ENCODE assay signal across 21 mouse cellular contexts in the genomic region with DNA sequence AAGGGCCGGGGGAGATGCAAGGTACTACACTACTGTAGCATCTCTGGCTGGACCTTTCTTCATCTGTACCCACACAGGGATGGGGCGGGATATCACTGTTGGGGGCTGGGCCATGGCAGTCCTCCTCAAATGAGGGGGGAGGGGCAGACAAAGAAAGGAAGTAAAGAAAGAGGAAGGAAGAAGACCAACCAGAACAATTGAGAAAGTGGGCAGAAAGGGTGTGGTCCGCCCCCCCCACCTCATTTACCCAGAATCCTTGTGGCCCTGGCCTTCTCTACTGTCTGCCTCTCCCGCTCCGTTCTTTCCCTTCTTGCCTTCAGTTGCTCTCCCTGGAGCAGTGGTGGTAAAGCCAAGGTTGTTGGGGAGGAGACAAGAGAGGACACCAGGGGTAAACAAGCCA. TPM values are rescaled to one million over a fixed set of nuclear protein-coding genes. Genes with fewer than 3 reads are reported as not detected.
DNase-seq lines count a peak whose midpoint lies in the region; ATAC-seq and TF ChIP-seq lines count a peak whose summit lies in the region.
"Had no signal": no experiment of that assay in that cellular context is flagged by ENCODE, and none has a peak within 500 bp of the region (broad histone marks: within the 10 kb centered on the region; RNA-seq: fewer than 3 reads in every experiment).

No protein-coding gene starts in this region.

- no peak overlapping the region for H3K9ac ChIP-seq in liver, postnatal 0 days (replicated peaks)
- no peak overlapping the region for H3K9ac ChIP-seq in liver, embryonic 12.5 days
- H3K9ac ChIP-seq: forebrain, embryonic 15.5 days; liver, embryonic 15.5 days; neural tube, embryonic 12.5 days had no signal

- 65% methylated on average over 5 of the region's 5 CpGs for WGBS in liver, postnatal 0 days (ENCODE audit: insufficient replicate concordance)
- 60% methylated on average over 5 of the region's 5 CpGs for WGBS in liver, embryonic 12.5 days (ENCODE audit: insufficient replicate concordance)
- 16% methylated on average over 5 of the region's 5 CpGs for WGBS in macrophage (ENCODE audit: missing documents)
- 70% methylated on average over 5 of the region's 5 CpGs for WGBS in thymus, adult 2 months

- H3K9me3 ChIP-seq in liver, postnatal 0 days (ENCODE audit: low read length), result no peaks in the 10 kb centered on the region
- H3K9me3 ChIP-seq in liver, embryonic 12.5 days (replicated peaks), result no peaks in the 10 kb centered on the region
- H3K9me3 ChIP-seq: forebrain, embryonic 15.5 days; liver, embryonic 15.5 days; neural tube, embryonic 12.5 days had no signal

- H3K36me3 ChIP-seq in liver, postnatal 0 days (replicated peaks; ENCODE audit: insufficient read depth, low read length), result no peaks in the 10 kb centered on the region
- peaks cover 7% of the 10 kb centered on the region; the same call in 1 of the 2 replicates for H3K36me3 ChIP-seq in liver, embryonic 12.5 days
- H3K36me3 ChIP-seq in macrophage (ENCODE audit: inconsistent target), result no peaks in the 10 kb centered on the region
- H3K36me3 ChIP-seq in thymus, adult 2 months (ENCODE audit: control insufficient read depth, insufficient read depth, low read length), result no peaks in the 10 kb centered on the region
- H3K36me3 ChIP-seq: forebrain, embryonic 15.5 days; liver, embryonic 15.5 days; neural tube, embryonic 12.5 days had no signal

- H3K79me2 ChIP-seq in macrophage (ENCODE audit: inconsistent target), result peaks cover 95% of the 10 kb centered on the region

- peak overlapping the region; percentile 55 for H3K27ac ChIP-seq in liver, postnatal 0 days (ENCODE audit: low read depth)
- H3K27ac ChIP-seq in liver, embryonic 12.5 days, result no peak overlapping the region
- H3K27ac ChIP-seq in macrophage, result peak overlapping the region; percentile 33; the same call in 1 of the 2 replicates
- no peak overlapping the region for H3K27ac ChIP-seq in thymus, adult 2 months (ENCODE audit: control insufficient read depth, insufficient read depth, low read length)
- H3K27ac ChIP-seq: forebrain, embryonic 15.5 days; gastrocnemius, adult 2 months; heart, adult 2 months; liver, embryonic 15.5 days; neural tube, embryonic 12.5 days had no signal

- ATAC-seq in liver, postnatal 0 days, result peak; percentile 34; the same call in 1 of the 2 replicates
- no peak for ATAC-seq in liver, embryonic 12.5 days
- ATAC-seq: forebrain, embryonic 15.5 days had no signal

- H3K27me3 ChIP-seq in liver, postnatal 0 days (ENCODE audit: insufficient read depth, low read length), result no peaks in the 10 kb centered on the region
- no peaks in the 10 kb centered on the region for H3K27me3 ChIP-seq in liver, embryonic 12.5 days (replicated peaks)
- no peaks in the 10 kb centered on the region for H3K27me3 ChIP-seq in thymus, adult 2 months (ENCODE audit: control insufficient read depth, insufficient read depth, low read length)
- H3K27me3 ChIP-seq: forebrain, embryonic 15.5 days; liver, embryonic 15.5 days; neural tube, embryonic 12.5 days had no signal

- TF ChIP-seq POLR2A in thymus, adult 2 months (IDR thresholded peaks at IDR 0.05; ENCODE audit: control insufficient read depth, extremely low read depth, insufficient read depth, low read length, poor library complexity), result no peak

- peaks cover 18% of the 10 kb centered on the region for H3K4me1 ChIP-seq in liver, postnatal 0 days (ENCODE audit: insufficient read depth)
- peaks cover 76% of the 10 kb centered on the region for H3K4me1 ChIP-seq in liver, embryonic 12.5 days
- peaks cover 53% of the 10 kb centered on the region for H3K4me1 ChIP-seq in thymus, adult 2 months (replicated peaks; ENCODE audit: control insufficient read depth, insufficient read depth, low read length)

- peak; percentile 46 for DNase-seq in liver, postnatal 0 days
- peak; percentile 9 for DNase-seq in thymus, postnatal 4 days
- DNase-seq in thymus, postnatal 25 days, result no peak
- DNase-seq in embryo, embryonic 10.5 days (ENCODE audit: low spot score), result no peak
- no peak for DNase-seq in kidney, postnatal 14 days
- DNase-seq in thymus, adult 2 months, result no peak
- DNase-seq: adrenal gland, postnatal 10 days; cerebellum, adult 9-11 months; gastrocnemius, adult 2 months; heart, adult 2 months; heart, postnatal 14 days; kidney, adult 8-10 months; midbrain, embryonic 14.5 days had no signal

- TF ChIP-seq CTCF in liver, postnatal 0 days (IDR thresholded peaks at IDR 0.05; ENCODE audit: low read depth), result no peak
- TF ChIP-seq CTCF in thymus, adult 2 months (IDR thresholded peaks at IDR 0.05; ENCODE audit: borderline replicate concordance, control insufficient read depth, extremely low read depth, insufficient read depth, low read length, poor library complexity), result no peak

- TF ChIP-seq EP300 in liver, postnatal 0 days (IDR thresholded peaks at IDR 0.05; ENCODE audit: low read depth), result no peak

- H3K4me3 ChIP-seq in liver, postnatal 0 days (ENCODE audit: low read depth, low read length), result no peak overlapping the region
- H3K4me3 ChIP-seq in liver, embryonic 12.5 days, result no peak overlapping the region
- H3K4me3 ChIP-seq in macrophage (ENCODE audit: inconsistent target), result no peak overlapping the region
- H3K4me3 ChIP-seq in thymus, adult 2 months (ENCODE audit: control insufficient read depth, insufficient read depth, low read length), result no peak overlapping the region
- H3K4me3 ChIP-seq: forebrain, embryonic 15.5 days; gastrocnemius, adult 2 months; heart, adult 2 months; liver, embryonic 15.5 days; neural tube, embryonic 12.5 days had no signal

- H3K4me2 ChIP-seq in liver, postnatal 0 days (ENCODE audit: low read depth, low read length), result no peak overlapping the region
- H3K4me2 ChIP-seq in liver, embryonic 12.5 days, result no peak overlapping the region
- H3K4me2 ChIP-seq: forebrain, embryonic 15.5 days; liver, embryonic 15.5 days; neural tube, embryonic 12.5 days had no signal

RNA-seq across cellular contexts. Expression of a gene that starts 13.5 kb away (rescaled TPM):
- 0.05 TPM in 1 of 2 replicates, not detected in the other for polyA plus RNA-seq in liver, postnatal 0 days (2015; fragmentation: Nextera tagmentation; extraction: Ambion mirVana)
- 0.04 TPM in 1 of 2 replicates, not detected in the other for polyA plus RNA-seq in liver, embryonic 12.5 days (2016; fragmentation: Nextera tagmentation; extraction: Ambion mirVana)
- under 1 TPM in 8 of 26 experiments, not detected in 18; 0.30 to 0.84 (median 0.45) TPM for total RNA-seq in macrophage (2018; cell fraction: chromatin; rRNA removed)
- under 1 TPM in 22 of 26 experiments, not detected in 4; 0.06 to 0.59 (median 0.24) TPM for total RNA-seq in macrophage (2018; cell fraction: cytosol; rRNA removed)
- 1 to 10 TPM in 1 of 26 experiments, under 1 TPM in 12, not detected in 13; 0.09 to 1.0 (median 0.33) TPM for total RNA-seq in macrophage (2018; cell fraction: nucleus; rRNA removed)
- polyA plus RNA-seq in macrophage (2018), result 0.11 to 0.18 TPM in 2 of 3 replicates, not detected in the other
- polyA plus RNA-seq in thymus, adult 2 months (2012; rRNA removed), result 0.13 and 0.20 TPM in 2 replicates
- total RNA-seq: adrenal gland, postnatal 10 days; heart, adult 2 months had no signal
- polyA plus RNA-seq: G1E; large intestine, adult 2 months; small intestine, adult 2 months had no signal

RNA-seq across cellular contexts. Expression of a gene that starts 13.5 kb away (rescaled TPM):
- 2.4 and 2.8 TPM in 2 replicates for polyA plus RNA-seq in liver, postnatal 0 days (2015; fragmentation: Nextera tagmentation; extraction: Ambion mirVana)
- 5.3 and 5.9 TPM in 2 replicates for polyA plus RNA-seq in liver, embryonic 12.5 days (2016; fragmentation: Nextera tagmentation; extraction: Ambion mirVana)
- 10 to 100 TPM in 8 of 26 experiments, 1 to 10 TPM in 18; 2.2 to 28.5 (median 7.2) TPM for total RNA-seq in macrophage (2018; cell fraction: chromatin; rRNA removed)
- total RNA-seq in macrophage (2018; cell fraction: cytosol; rRNA removed), result 10 to 100 TPM in 1 of 26 experiments, 1 to 10 TPM in 25; 3.2 to 10.3 (median 5.4) TPM
- 10 to 100 TPM in 13 of 26 experiments, 1 to 10 TPM in 13; 4.4 to 17.4 (median 10.1) TPM for total RNA-seq in macrophage (2018; cell fraction: nucleus; rRNA removed)
- polyA plus RNA-seq in macrophage (2018), result 3.1 to 6.0 TPM (median 5.1 TPM) in 3 replicates
- polyA plus RNA-seq in thymus, adult 2 months (2012; rRNA removed), result 32.6 and 37.4 TPM in 2 replicates

RNA-seq across cellular contexts. Expression of a gene that starts 31.9 kb away (rescaled TPM):
- polyA plus RNA-seq in liver, postnatal 0 days (2015; fragmentation: Nextera tagmentation; extraction: Ambion mirVana), result not detected in 2 replicates
- polyA plus RNA-seq in liver, embryonic 12.5 days (2016; fragmentation: Nextera tagmentation; extraction: Ambion mirVana), result not detected in 2 replicates
- not detected for total RNA-seq in macrophage (2018; cell fraction: chromatin; rRNA removed)
- total RNA-seq in macrophage (2018; cell fraction: cytosol; rRNA removed), result not detected
- not detected for total RNA-seq in macrophage (2018; cell fraction: nucleus; rRNA removed)
- polyA plus RNA-seq in macrophage (2018), result not detected in 3 replicates
- polyA plus RNA-seq in thymus, adult 2 months (2012; rRNA removed), result 0.03 and 0.04 TPM in 2 replicates
- total RNA-seq: G1E; gastrocnemius, adult 2 months had no signal
- polyA plus RNA-seq: G1E; large intestine, adult 2 months; liver, embryonic 15.5 days; small intestine, adult 2 months had no signal

RNA-seq across cellular contexts. Expression of a gene that starts 40.3 kb away (rescaled TPM):
- 0.25 and 0.39 TPM in 2 replicates for polyA plus RNA-seq in liver, postnatal 0 days (2015; fragmentation: Nextera tagmentation; extraction: Ambion mirVana)
- 0.29 and 0.31 TPM in 2 replicates for polyA plus RNA-seq in liver, embryonic 12.5 days (2016; fragmentation: Nextera tagmentation; extraction: Ambion mirVana)
- total RNA-seq in macrophage (2018; cell fraction: chromatin; rRNA removed), result 1 to 10 TPM in 17 of 26 experiments, under 1 TPM in 3, not detected in 6; 0.81 to 3.8 (median 2.5) TPM
- total RNA-seq in macrophage (2018; cell fraction: cytosol; rRNA removed), result 1 to 10 TPM in 15 of 26 experiments, under 1 TPM in 11; 0.52 to 1.9 (median 1.1) TPM
- 1 to 10 TPM in 18 of 26 experiments, under 1 TPM in 5, not detected in 3; 0.52 to 3.9 (median 1.9) TPM for total RNA-seq in macrophage (2018; cell fraction: nucleus; rRNA removed)
- polyA plus RNA-seq in macrophage (2018), result 0.10 to 1.4 TPM (median 1.3 TPM) in 3 replicates
- polyA plus RNA-seq in thymus, adult 2 months (2012; rRNA removed), result 0.14 and 0.84 TPM in 2 replicates
- polyA plus RNA-seq: small intestine, adult 2 months had no signal

RNA-seq across cellular contexts. Expression of a gene that starts 50.8 kb away (rescaled TPM):
- polyA plus RNA-seq in liver, postnatal 0 days (2015; fragmentation: Nextera tagmentation; extraction: Ambion mirVana), result 151 and 198 TPM in 2 replicates
- 119 and 123 TPM in 2 replicates for polyA plus RNA-seq in liver, embryonic 12.5 days (2016; fragmentation: Nextera tagmentation; extraction: Ambion mirVana)
- 10 to 100 TPM in 22 of 26 experiments, 1 to 10 TPM in 4; 2.8 to 44.9 (median 23.4) TPM for total RNA-seq in macrophage (2018; cell fraction: chromatin; rRNA removed)
- total RNA-seq in macrophage (2018; cell fraction: cytosol; rRNA removed), result 100 to 1,000 TPM in 14 of 26 experiments, 10 to 100 TPM in 12; 64.7 to 135 (median 100) TPM
- 10 to 100 TPM; 10.6 to 53.8 (median 31.2) TPM for total RNA-seq in macrophage (2018; cell fraction: nucleus; rRNA removed)
- 82.1 to 109 TPM (median 92.4 TPM) in 3 replicates for polyA plus RNA-seq in macrophage (2018)
- 20.4 and 30.4 TPM in 2 replicates for polyA plus RNA-seq in thymus, adult 2 months (2012; rRNA removed)

Comparison
In these comparisons a context has a peak if more than half of its experiments do, and no peak if none do; other contexts are left out.
1. DNase-seq: peak in liver, postnatal 0 days (single experiment) and thymus, postnatal 4 days (single experiment); none in thymus, postnatal 25 days (single experiment), embryo, embryonic 10.5 days (single experiment), kidney, postnatal 14 days (single experiment) and thymus, adult 2 months (single experiment).
2. H3K27ac ChIP-seq: peak in liver, postnatal 0 days (single experiment) and macrophage (single experiment); none in liver, embryonic 12.5 days (single experiment) and thymus, adult 2 months (single experiment).